9 mouse cellular contexts compared by ENCODE assay signal in the genomic region with DNA sequence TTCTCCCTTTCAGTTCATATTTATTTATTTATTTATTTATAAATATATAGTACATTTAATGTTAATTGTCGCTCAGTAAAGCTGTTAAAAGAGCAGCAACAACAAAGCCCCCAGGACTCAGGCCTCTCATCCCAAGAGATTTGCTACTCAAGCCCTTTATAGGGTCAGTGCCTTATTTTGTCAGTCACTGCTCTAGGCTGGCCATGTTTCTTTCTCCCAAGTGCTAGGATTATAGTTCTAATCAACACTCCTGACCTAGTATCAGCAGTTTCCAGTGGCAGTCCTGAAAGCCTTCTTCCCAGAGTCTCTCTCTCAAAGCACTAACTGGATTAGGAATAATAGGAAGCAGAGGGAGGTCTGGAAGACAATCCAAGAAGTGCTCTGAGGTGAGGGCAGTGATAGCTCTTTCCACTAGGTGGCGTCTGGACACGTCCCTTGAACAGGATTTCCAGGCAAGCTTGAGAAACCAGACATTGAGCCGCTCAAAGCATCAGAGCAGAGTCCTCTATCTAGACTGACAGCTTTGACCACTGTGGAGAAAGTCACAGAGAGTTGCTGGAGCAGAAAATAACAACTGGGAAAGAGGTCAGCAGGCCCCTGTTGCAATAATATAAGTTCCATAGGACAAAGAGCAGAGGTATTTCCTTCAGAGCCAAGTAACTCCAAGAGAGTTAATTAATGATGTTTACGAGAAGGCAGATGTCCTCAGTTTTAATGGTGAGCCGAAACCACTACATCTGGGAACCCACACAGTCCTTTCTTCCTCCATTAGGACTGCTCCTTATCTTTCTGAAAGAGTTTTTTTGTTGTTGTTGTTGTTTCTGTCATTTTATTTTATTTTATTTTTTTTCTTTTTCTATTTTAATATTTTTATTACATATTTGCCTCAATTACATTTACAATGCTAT. TPM values are rescaled to one million over a fixed set of nuclear protein-coding genes. Genes with fewer than 3 reads are reported as not detected.
DNase-seq lines count a peak whose midpoint lies in the region; ATAC-seq and TF ChIP-seq lines count a peak whose summit lies in the region.
"Had no signal": no experiment of that assay in that cellular context is flagged by ENCODE, and none has a peak within 500 bp of the region (broad histone marks: within the 10 kb centered on the region; RNA-seq: fewer than 3 reads in every experiment).

No protein-coding gene starts in this region.

- H3K9ac ChIP-seq in CH12.LX (ENCODE audit: insufficient read depth, low read depth): no peak overlapping the region
- no peak overlapping the region for H3K9ac ChIP-seq in embryonic facial prominence, embryonic 14.5 days (ENCODE audit: low read depth, low read length)
- no peak overlapping the region for H3K9ac ChIP-seq in heart, embryonic 11.5 days (ENCODE audit: low read depth, low read length)
- no peak overlapping the region for H3K9ac ChIP-seq in kidney, postnatal 0 days (ENCODE audit: low read depth, low read length)
- no peak overlapping the region for H3K9ac ChIP-seq in liver, embryonic 11.5 days (ENCODE audit: low read depth, low read length)
- H3K9ac ChIP-seq: heart, embryonic 13.5 days had no signal

- no peak for TF ChIP-seq EP300 in CH12.LX (IDR thresholded peaks at IDR 0.05; ENCODE audit: low read length)

- dilution Hi-C loops in CH12.LX (cut with MboI; ENCODE audit: extremely low pct_ligation_motif_present, extremely low pct_unique_long_range_greater_than_20kb, low sequenced_read_pairs): no loop called here

- in situ Hi-C loops in CH12.LX (cut with MboI; ENCODE audit: low pct_ligation_motif_present, low pct_unique_long_range_greater_than_20kb, low sequenced_read_pairs): no loop called here

- H3K4me1 ChIP-seq in CH12.LX (ENCODE audit: control insufficient read depth in 1 of 2, insufficient read depth in 2 of 2): no peaks in the 10 kb centered on the region
- H3K4me1 ChIP-seq in embryonic facial prominence, embryonic 14.5 days (ENCODE audit: control insufficient read depth, insufficient read depth, low read length): no peaks in the 10 kb centered on the region
- H3K4me1 ChIP-seq in heart, embryonic 11.5 days (ENCODE audit: control insufficient read depth, insufficient read depth, low read length): no peaks in the 10 kb centered on the region
- H3K4me1 ChIP-seq in kidney, postnatal 0 days (replicated peaks; ENCODE audit: insufficient read depth, low read length): no peaks in the 10 kb centered on the region
- H3K4me1 ChIP-seq in liver, embryonic 11.5 days (replicated peaks; ENCODE audit: control insufficient read depth, insufficient read depth, low read length): no peaks in the 10 kb centered on the region
- H3K4me1 ChIP-seq: heart, embryonic 13.5 days had no signal

- no peak overlapping the region for H3K4me3 ChIP-seq in CH12.LX (replicated peaks in 1 of 3; ENCODE audit: low read depth in 2 of 3, low read length in 2 of 3, poor library complexity in 1 of 3)
- no peak overlapping the region for H3K4me3 ChIP-seq in embryonic facial prominence, embryonic 14.5 days (ENCODE audit: low read depth, low read length)
- no peak overlapping the region for H3K4me3 ChIP-seq in heart, embryonic 11.5 days (ENCODE audit: low read depth, low read length)
- no peak overlapping the region for H3K4me3 ChIP-seq in kidney, postnatal 0 days (replicated peaks; ENCODE audit: low read depth, low read length)
- no peak overlapping the region for H3K4me3 ChIP-seq in liver, embryonic 11.5 days (ENCODE audit: low read depth, low read length)
- H3K4me3 ChIP-seq: heart, embryonic 13.5 days had no signal

- no peaks in the 10 kb centered on the region for H3K27me3 ChIP-seq in CH12.LX (replicated peaks)
- H3K27me3 ChIP-seq in embryonic facial prominence, embryonic 14.5 days (replicated peaks; ENCODE audit: control insufficient read depth, insufficient read depth, low read length): no peaks in the 10 kb centered on the region
- no peaks in the 10 kb centered on the region for H3K27me3 ChIP-seq in heart, embryonic 11.5 days (ENCODE audit: control insufficient read depth, insufficient read depth, low read length)
- H3K27me3 ChIP-seq in kidney, postnatal 0 days (ENCODE audit: insufficient read depth, low read length): no peaks in the 10 kb centered on the region
- H3K27me3 ChIP-seq in liver, embryonic 11.5 days (replicated peaks; ENCODE audit: control insufficient read depth, insufficient read depth, low read length): no peaks in the 10 kb centered on the region
- H3K27me3 ChIP-seq: heart, embryonic 13.5 days had no signal

- no peaks in the 10 kb centered on the region for H3K36me3 ChIP-seq in CH12.LX (replicated peaks in 1 of 2; ENCODE audit: control insufficient read depth in 1 of 2, insufficient read depth in 1 of 2, low read length in 1 of 2)
- H3K36me3 ChIP-seq in embryonic facial prominence, embryonic 14.5 days (ENCODE audit: control insufficient read depth, insufficient read depth, low read length): no peaks in the 10 kb centered on the region
- no peaks in the 10 kb centered on the region for H3K36me3 ChIP-seq in heart, embryonic 11.5 days (ENCODE audit: control insufficient read depth, insufficient read depth, low read length)
- no peaks in the 10 kb centered on the region for H3K36me3 ChIP-seq in kidney, postnatal 0 days (ENCODE audit: insufficient read depth, low read length)
- no peaks in the 10 kb centered on the region for H3K36me3 ChIP-seq in liver, embryonic 11.5 days (ENCODE audit: control insufficient read depth, insufficient read depth, low read length)
- H3K36me3 ChIP-seq: heart, embryonic 13.5 days had no signal

- H3K79me2 ChIP-seq in CH12.LX (replicated peaks; ENCODE audit: control insufficient read depth, extremely low read depth, insufficient read depth, poor library complexity, severe bottlenecking): no peaks in the 10 kb centered on the region

- H3K4me2 ChIP-seq in CH12.LX (ENCODE audit: insufficient read depth, low read depth, poor library complexity, severe bottlenecking): no peak overlapping the region
- no peak overlapping the region for H3K4me2 ChIP-seq in embryonic facial prominence, embryonic 14.5 days (ENCODE audit: low read depth, low read length)
- H3K4me2 ChIP-seq in heart, embryonic 11.5 days: no peak overlapping the region
- H3K4me2 ChIP-seq in kidney, postnatal 0 days (ENCODE audit: low read length): no peak overlapping the region
- no peak overlapping the region for H3K4me2 ChIP-seq in liver, embryonic 11.5 days
- H3K4me2 ChIP-seq: heart, embryonic 13.5 days had no signal

- 32% methylated on average over 6 of the region's 6 CpGs for WGBS in embryonic facial prominence, embryonic 14.5 days
- WGBS in heart, embryonic 11.5 days (ENCODE audit: insufficient replicate concordance): 33% methylated on average over 6 of the region's 6 CpGs
- 31% methylated on average over 6 of the region's 6 CpGs for WGBS in kidney, postnatal 0 days
- 28% methylated on average over 6 of the region's 6 CpGs for WGBS in liver, embryonic 11.5 days

- peak; percentile 56 to 73 for TF ChIP-seq CTCF in CH12.LX (conservative IDR thresholded peaks at IDR 0.05 in 1 of 2, IDR thresholded peaks at IDR 0.05 in 1 of 2; ENCODE audit: low read depth in 2 of 2, low read length in 2 of 2)
- TF ChIP-seq CTCF in kidney, postnatal 0 days (IDR thresholded peaks at IDR 0.05; ENCODE audit: low read depth): peak; percentile 85

- TF ChIP-seq POLR2A in CH12.LX (IDR thresholded peaks at IDR 0.05; ENCODE audit: low read depth, low read length): no peak

- H3K9me3 ChIP-seq in CH12.LX (replicated peaks; ENCODE audit: low read length): no peaks in the 10 kb centered on the region
- H3K9me3 ChIP-seq in embryonic facial prominence, embryonic 14.5 days (ENCODE audit: control insufficient read depth, low read length): no peaks in the 10 kb centered on the region
- no peaks in the 10 kb centered on the region for H3K9me3 ChIP-seq in heart, embryonic 11.5 days (replicated peaks; ENCODE audit: control insufficient read depth, low read length)
- H3K9me3 ChIP-seq in kidney, postnatal 0 days (replicated peaks; ENCODE audit: low read length): no peaks in the 10 kb centered on the region
- H3K9me3 ChIP-seq in liver, embryonic 11.5 days (ENCODE audit: control insufficient read depth, low read length): no peaks in the 10 kb centered on the region
- H3K9me3 ChIP-seq: heart, embryonic 13.5 days had no signal

- DNase-seq in CH12.LX (ENCODE audit: extremely low read depth): peak; percentile 68
- DNase-seq in adrenal gland, postnatal 36 days: peak; percentile 64 to 65
- DNase-seq in embryonic facial prominence, embryonic 14.5 days (ENCODE audit: low spot score): peak; percentile 86
- DNase-seq in kidney, postnatal 0 days (ENCODE audit: low spot score): peak; percentile 79
- peak; percentile 38 for DNase-seq in liver, embryonic 11.5 days (ENCODE audit: low spot score)
- DNase-seq in neural tube, embryonic 10.5 days (ENCODE audit: extremely low spot score, low spot score): peak; percentile 61
- peak; percentile 32 for DNase-seq in thymus, postnatal 0 days (ENCODE audit: low spot score)

- TF ChIP-seq RAD21 in CH12.LX (IDR thresholded peaks at IDR 0.05; ENCODE audit: low read depth, low read length): peak; percentile 60

- H3K27ac ChIP-seq in CH12.LX (ENCODE audit: insufficient read depth, low read depth): no peak overlapping the region
- H3K27ac ChIP-seq in embryonic facial prominence, embryonic 14.5 days (replicated peaks; ENCODE audit: low read depth, low read length): no peak overlapping the region
- no peak overlapping the region for H3K27ac ChIP-seq in heart, embryonic 11.5 days (ENCODE audit: low read depth, low read length)
- no peak overlapping the region for H3K27ac ChIP-seq in kidney, postnatal 0 days
- no peak overlapping the region for H3K27ac ChIP-seq in liver, embryonic 11.5 days (ENCODE audit: low read depth, low read length)
- H3K27ac ChIP-seq: heart, embryonic 13.5 days had no signal

- peak; percentile 80 for ATAC-seq in embryonic facial prominence, embryonic 14.5 days (ENCODE audit: low read depth)
- ATAC-seq in heart, embryonic 11.5 days (replicated peaks; ENCODE audit: insufficient number of reproducible peaks, low FRiP score, low TSS enrichment): peak; percentile 61; the same call in 1 of the 2 replicates
- peak; percentile 93 for ATAC-seq in kidney, postnatal 0 days (replicated peaks; ENCODE audit: low FRiP score, low read depth)
- peak; percentile 60 for ATAC-seq in liver, embryonic 11.5 days (replicated peaks; ENCODE audit: low FRiP score)

TF ChIP-seq in CH12.LX, 34 proteins besides CTCF, POLR2A, EP300 and RAD21 (continues in another document):
- no peak for TF ChIP-seq UBTF (IDR thresholded peaks at IDR 0.05; ENCODE audit: low read depth, low read length)

RNA-seq across cellular contexts. Expression of a gene that starts 39.9 kb away (rescaled TPM):
- not detected in 2 replicates for total RNA-seq in CH12.LX (2012; rRNA removed)
- not detected in 2 replicates for total RNA-seq in CH12.LX (2014; rRNA removed)
- polyA plus RNA-seq in CH12.LX (2012; ENCODE audit: insufficient read length, low read depth): not detected in 2 replicates
- 1,000 to 10,000 TPM in 1 of 2 experiments, 1 to 10 TPM in 1; 5.3 to 6,001 TPM for total RNA-seq in adrenal gland, postnatal 36 days (2021)
- polyA plus RNA-seq in embryonic facial prominence, embryonic 14.5 days (2014; fragmentation: Nextera tagmentation; extraction: Ambion mirVana): 1.6 and 2.1 TPM in 2 replicates
- polyA plus RNA-seq in heart, embryonic 11.5 days (2014; fragmentation: Nextera tagmentation; extraction: Ambion mirVana): not detected in 2 replicates
- 3.8 and 4.1 TPM in 2 replicates for polyA plus RNA-seq in kidney, postnatal 0 days (2015; fragmentation: Nextera tagmentation; extraction: Ambion mirVana)
- 0.39 and 0.47 TPM in 2 replicates for polyA plus RNA-seq in liver, embryonic 11.5 days (2014; fragmentation: Nextera tagmentation; extraction: Ambion mirVana)
- polyA plus RNA-seq in thymus, postnatal 0 days (2015; fragmentation: Nextera tagmentation; extraction: Ambion mirVana): 38.3 and 47.4 TPM in 2 replicates
- polyA plus RNA-seq: heart, embryonic 13.5 days had no signal

Comparison
In these comparisons a context has a peak if more than half of its experiments do, and no peak if none do; other contexts are left out.
1. DNase-seq: peak in every context shown above with its lines; median percentile 86 in embryonic facial prominence, embryonic 14.5 days; 79 in kidney, postnatal 0 days; 68 in CH12.LX; 64 in adrenal gland, postnatal 36 days; 61 in neural tube, embryonic 10.5 days; 38 in liver, embryonic 11.5 days; 32 in thymus, postnatal 0 days.